Mouse (Mus musculus) urinary bladder, postnatal 4 days (tissue): ENCODE data around the gene Arfgef3.

Experiments
- DNase-seq, 2 experiments: peaks; one replicate each; pipeline ENCODE4 v3.0.0; 2021 to 2022; ENCODE audit warnings: low spot score in 2 of 2

The Arfgef3 gene

DNA sequence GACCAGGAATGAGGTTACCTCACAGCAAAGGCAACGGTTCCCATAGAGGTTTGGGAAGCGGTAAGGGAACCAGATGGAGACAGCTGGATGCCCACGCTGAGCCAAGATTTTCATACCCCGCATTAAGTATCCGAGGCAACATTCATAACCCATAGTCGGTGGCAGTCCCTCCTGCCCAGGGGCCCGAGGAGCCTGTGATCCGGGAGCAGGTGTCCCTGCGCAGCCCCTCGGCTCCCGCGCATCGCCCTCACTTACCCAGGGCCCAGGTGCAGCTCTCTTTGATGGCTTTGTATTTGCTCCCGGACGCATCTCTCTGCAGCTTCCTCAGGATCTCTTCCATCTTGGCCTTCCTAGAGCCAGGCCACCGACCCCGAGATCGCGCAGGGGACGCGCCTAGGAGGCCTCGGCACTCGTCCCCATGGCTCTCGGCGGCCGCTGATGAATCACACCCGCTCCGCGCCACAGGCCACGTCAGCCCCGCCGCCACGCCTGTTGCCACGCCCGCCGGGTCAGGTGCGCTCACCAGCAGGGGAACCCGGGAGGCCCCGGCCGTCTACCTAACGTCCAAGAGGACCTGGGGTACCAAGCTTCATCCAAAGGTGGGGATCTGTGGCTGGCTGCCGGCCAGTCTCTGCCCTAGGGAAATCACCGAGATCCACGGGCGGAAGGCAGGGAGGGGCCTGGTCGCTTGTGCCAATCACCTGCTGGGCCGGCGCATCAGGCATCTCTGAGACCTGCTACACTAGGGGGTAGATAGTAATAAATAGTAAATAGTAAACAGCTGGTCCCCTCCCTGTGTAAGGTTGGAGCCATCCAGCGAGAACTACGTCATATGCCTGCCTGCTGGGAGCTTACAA lies at the start of gene Arfgef3:
Gene Arfgef3 (minus strand): TSS at position 664 of the 857 bp plus-strand sequence.
- DNase-seq, result peak; percentile 26 to 67

DNA sequence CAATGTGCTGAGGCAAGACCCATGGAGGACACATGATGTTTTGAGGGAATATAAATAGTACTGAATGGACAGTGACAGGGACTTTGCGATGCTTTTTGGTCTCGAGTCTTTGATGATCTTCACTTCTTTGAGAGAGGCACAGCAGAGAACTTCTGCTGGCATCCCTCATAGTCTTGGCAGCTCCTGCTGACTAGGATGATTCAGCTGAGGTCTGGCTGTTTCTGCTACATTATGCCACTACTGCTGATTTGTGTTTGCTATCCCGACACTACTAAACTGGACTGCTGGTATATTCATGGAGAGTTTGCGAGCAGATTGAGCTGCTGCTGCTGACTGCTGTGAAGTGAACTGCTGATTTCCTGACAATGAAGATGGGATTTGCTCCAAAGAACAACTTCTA lies 46.3 kb upstream of the Arfgef3 start:
- DNase-seq, result no peak

DNA sequence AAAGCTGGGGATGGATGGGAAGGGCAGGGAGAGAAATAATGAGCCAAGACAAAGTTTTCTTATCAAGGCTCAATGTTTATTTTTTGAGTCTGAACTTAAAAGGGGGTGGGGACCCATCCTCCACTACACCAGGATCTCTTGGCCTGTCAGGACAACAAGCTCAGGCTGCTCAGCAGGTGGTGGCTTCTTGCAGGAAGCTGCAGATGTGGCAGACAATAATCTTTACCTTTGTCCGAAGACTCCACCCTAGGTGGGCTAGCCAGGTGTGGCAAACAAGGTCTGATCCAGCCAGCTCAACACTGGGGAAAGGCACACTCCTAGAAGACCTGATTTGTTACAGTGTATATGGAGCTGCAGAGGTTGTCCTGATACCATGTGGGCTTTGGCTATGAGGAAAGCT lies 44.9 kb upstream of the Arfgef3 start:
- DNase-seq, result no peak

DNA sequence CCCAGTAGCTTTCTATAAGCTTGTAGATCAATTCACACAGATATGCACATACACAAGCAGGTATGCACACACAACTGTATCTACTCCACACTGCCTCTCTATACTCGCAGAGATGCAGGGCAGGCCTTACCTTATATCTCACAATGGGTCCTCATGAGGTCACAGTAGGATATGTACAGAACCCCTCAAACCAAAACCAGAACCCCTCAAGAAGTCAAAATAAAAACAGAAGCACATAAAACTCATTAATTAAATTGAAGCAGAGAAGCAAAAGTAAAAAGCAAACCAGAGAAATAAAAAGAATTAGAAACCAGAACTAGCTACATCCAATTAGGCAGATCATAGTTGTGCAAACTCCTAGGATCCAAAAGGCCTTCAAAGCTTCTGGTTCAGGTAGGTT lies 42.9 kb upstream of the Arfgef3 start, which contains the start of gene Gm4922:
Gene Gm4922 (minus strand): TSS at position 101 of the 400 bp plus-strand sequence.
- no peak for DNase-seq

DNA sequence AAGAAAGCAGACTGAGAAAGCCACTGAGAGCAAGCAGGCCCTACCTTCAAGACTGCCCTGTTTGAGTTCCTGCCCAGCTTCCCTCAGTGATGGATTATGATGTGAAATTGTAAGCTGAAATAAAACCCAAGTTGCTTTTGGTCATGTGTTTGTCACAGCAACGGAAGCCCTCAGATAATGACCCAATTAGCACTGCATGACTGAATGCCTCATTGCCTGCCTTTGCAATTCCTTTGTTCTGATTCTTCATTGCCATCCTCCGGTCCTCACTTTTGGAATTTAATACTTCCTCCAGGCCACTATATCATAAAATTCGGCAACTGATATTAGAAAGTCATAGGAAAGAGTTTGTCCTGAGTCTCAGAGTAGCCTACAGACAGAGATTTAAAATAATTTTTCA lies 33.8 kb upstream of the Arfgef3 start:
- DNase-seq, result no peak

DNA sequence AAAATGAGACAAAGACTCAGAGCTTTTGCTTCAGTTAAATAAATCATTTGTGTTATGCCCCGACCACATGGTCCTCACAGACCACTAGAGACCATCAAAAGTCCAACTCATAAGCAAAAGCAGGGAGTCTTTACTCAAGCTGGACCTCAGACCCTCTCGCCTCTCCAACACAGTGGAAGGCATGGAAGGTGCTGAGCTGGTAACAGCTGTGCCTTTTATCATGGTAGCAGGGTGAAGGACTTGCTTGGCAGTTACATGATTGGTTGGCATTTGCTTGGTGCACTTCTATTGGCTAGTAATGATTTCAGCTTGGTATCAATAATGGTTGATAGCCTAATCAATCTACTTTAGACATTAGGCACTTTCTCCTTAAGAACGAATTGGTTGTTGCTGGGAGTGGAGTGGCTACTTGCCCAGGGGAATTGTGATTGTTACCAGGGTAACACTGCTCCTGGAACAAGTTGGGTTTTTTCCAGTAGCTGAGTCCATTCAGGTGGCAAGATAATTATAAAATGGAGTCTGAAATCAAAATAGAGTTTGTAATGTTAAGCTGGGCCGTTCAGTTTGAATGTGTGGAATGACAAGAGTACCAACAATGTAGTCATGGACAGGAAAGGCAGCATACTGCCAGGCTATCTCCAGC lies 28.9 kb upstream of the Arfgef3 start:
- no peak for DNase-seq

DNA sequence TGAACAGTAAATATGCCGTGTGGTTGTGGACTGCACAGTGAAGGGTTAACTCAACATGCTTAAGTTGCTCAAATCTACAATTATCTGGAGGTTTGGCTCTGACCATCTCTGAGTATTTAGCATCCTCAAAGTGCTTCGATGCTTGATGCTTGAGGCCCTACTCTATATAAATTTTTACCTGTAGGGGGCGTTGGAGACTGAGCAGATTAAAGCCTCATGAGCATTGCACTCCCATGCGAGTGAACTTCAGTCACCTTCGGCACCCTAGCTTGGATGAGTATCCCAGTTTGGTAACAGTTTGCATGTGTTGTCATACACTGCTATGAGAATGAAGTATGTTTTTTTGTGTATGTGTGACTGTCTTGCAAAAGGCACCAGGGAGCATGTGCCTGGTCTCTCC lies 26.2 kb upstream of the Arfgef3 start:
- DNase-seq, result no peak

DNA sequence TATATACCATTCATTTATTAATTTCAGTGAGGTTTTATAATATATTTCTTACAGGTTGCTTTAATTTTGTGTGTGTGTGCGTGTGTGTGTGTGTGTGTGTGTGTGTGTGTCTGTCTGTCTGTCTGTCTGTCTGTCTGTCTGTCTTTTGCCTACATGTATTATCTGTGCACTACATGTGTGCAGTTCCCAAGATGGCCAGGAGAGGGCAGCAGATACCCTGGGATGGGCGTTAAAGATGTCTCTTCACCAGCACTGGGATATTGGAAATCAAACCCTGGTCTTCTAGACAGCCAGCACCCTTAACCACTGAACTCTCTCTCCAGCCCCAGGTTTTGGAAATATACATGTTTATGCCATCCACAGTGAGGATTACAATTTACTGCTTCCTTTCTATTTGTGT lies 16.5 kb upstream of the Arfgef3 start:
- DNase-seq, result peak in 1 of 2 experiments; percentile 60

DNA sequence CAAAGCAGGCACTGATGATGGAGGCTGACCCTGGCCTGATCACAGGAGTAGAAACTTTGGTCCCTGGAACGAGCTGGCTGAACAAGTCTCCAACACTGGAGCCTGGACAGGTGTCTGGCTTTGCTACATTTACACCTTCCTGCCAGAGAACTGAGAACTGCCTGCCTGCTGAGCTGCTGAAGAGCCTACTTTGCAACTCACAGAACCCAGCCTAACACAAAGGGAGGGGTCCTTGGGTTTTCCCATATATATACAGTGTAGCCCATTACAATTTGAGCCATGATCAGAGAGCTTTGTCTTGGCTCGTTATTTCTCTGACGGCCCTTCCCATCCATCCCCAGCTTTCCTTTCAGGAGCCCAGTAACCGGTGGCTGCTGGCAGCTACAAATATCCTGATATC lies 6.3 kb upstream of the Arfgef3 start:
- DNase-seq, result no peak

DNA sequence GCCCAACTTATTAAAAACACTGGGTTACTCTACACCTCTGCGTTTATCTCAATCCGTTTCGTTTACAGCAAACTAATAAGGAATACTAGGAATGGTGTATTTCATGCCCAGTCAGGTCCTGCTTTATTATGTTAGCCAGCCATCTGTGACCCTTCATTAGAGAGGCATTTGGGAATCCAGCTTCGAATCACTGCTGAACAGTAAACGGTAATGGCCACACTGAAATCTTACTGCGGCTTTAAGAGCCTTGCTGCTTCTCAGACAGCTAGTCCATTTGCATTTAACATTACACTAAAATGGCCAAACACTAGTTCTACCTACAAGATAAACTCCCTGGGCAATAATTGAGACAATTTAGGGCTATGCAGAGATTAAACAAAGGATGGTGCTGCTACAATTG lies 1.7 kb downstream of the Arfgef3 start:
- DNase-seq, result no peak

DNA sequence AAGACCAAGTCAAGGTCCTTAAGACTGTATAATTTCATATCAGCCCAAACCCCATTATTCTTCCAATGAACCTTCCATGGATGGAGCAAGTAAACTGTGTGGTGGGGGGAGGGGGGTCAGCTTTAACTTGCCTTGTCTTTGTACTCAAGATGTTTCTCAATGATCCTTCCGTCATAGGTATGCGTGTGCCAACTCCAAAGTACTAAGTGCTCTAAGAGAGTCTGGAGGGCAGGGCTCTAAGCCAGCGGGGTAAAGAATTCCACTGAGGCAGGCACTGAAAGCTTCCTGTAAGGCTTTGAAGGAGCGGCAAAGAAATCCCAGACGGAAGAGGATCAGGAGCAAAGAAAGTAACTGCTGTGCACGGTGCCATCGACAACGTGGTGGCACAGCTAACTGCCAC lies 2.7 kb downstream of the Arfgef3 start:
- no peak for DNase-seq

DNA sequence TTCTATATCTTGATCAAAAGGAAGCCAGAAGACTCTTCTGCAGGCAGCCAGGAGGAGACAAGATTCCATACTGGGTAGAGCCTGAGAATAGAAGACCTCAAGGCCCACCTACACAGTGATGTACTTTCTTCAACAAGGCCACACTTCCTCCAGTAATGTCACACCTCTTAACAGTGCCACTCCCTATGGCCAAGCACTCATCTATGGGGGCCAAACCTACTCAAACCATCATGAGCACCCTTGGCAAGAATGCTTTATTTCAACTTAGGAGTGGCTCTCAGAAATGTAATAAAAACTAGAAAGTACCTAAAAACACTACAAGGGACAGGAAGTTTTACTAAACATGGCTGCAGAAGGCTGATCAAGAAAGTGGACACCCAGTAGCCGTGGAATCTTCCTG lies 15.2 kb downstream of the Arfgef3 start:
- no peak for DNase-seq

DNA sequence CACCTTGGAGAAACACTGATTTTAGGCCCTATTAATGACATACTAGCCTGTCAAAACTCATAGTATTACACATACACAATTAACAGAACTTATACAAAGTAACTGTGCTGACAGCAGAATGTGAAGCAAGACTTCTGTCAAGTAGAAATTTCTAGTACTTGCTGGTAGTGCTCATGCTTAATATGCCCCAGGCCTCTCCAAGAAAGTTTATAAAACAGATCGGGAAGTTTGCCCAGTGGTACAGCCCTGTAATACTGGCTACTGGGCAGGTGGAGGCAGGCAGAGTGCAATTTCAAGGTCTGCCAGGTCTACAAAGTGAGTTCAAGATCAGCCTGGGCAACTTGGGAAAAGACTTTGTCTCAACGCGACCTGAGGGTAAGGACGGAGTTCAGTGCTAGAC lies 32.3 kb downstream of the Arfgef3 start:
- DNase-seq, result no peak

DNA sequence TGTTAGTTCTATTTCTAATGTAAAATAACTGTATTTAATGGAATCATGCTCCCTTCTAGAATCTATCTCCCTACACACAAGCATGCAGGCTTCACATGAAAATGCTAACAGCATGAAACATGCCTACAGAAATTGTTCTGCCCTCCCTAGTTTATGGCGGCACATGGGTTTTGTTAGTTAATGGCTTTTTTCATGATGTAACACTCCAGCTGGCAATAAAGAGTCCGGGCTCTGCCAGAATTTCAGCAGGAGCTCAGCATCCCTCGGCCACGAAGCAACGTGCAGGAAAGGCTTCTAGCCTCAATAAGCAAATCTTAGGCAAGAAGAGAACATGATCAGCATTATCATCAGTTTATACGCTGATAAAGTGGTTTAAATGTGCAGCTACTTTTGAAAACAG lies 32.8 kb downstream of the Arfgef3 start:
- no peak for DNase-seq

DNA sequence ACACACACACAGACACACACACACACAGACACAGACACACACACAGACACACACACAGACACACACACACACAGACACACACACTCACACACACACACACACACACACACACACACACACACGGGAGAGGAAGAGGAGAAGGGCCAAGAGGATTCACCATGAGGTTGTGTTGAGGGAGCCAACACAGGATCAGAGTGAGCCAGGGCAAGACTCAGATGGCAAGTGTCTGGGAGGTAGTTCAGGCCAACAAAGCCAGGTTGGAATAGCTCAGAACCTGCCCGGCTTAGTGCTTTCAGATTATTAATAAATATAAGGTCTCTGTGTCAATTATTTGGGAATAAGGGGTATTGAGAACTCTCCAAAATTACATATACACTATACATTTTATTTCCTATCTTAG lies 33.9 kb downstream of the Arfgef3 start:
- no peak for DNase-seq

DNA sequence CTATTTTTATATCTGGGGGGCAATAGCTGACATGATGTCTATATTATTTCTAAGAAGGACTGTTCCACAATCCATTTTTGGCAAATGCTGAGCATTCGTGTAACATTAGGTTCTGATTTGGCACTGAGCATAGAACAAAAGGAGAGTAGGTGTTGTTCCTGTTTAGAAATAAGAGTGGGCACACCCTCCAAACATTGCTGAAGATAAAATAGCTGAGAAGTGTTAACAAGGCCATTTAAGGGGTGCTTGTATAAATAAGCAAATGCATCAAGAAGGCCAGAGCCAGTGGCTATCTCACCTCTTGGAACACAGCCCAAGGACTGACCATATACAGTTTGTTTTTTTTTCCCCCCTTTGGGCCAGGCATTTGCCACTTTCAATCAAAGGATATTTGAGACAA lies 35.1 kb downstream of the Arfgef3 start:
- no peak for DNase-seq

DNA sequence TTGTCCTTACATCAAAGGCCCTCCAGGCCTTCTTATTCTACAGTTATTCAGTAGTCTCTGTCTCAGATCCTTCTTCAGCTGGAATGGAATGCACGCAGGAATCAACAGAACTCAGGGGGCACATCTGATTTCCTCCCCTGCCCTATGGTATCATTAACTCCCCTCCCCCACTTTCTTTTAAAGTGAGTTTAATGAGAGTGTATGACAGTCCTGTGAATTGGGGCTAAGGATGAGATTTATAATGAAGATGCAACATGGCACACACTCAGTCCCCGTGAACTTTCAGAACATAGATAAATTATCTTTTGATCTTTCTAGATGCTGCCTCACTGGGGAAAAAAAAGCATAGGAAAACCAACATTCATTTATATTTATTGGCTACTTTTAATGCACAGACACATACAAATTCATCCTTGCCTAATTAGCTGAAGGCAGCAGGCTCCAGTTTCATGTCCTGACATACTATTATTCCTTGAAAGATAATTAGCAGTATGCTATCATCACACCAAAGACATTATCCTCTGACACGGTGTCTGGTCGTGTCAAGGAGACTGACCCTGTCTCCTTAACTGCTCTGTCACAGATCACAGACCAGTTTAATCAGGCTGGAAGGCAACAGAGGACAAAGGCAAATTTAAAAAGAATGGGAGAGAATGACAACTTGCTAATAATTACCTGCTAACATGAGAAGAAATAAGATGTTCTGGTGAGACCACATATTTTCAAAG lies 39.2 kb downstream of the Arfgef3 start:
- DNase-seq, result no peak

DNA sequence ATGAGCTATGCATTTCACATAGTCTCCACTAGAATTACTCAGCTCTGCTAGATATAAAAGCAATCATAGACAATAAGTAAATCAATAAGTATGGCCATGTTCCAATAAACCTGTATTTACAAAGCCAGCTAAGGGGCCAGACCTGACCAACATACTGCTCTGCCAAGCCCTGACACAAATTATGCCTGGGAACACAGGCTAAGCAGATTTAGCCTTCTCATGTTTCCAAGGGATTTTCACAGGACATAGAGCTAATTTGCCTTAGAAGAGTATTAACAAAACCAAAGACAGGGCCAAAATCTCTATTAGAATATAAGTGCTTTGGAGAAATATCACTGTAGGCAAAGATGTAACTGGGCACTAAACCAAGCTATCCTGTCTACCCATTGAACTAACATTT lies 42.2 kb downstream of the Arfgef3 start:
- no peak for DNase-seq

DNA sequence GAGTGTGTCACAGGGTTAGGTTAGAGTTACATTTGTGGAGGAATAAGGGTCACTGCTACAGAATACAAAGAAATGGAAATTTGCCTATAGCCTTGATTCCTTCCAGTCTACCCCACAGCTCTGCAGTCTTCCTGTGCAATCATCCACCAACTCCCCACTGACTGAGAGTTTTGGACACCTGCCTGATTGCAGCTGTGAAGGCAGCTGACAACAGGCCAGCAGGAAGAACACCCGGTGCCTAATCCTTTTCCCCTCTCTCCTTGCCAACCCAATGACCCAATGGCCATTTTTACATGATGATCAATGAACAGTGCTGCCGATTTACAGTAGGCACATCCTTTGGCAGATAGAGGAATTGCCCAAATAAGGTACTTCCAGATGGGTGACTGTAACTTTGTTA lies 43.6 kb downstream of the Arfgef3 start:
- no peak for DNase-seq

DNA sequence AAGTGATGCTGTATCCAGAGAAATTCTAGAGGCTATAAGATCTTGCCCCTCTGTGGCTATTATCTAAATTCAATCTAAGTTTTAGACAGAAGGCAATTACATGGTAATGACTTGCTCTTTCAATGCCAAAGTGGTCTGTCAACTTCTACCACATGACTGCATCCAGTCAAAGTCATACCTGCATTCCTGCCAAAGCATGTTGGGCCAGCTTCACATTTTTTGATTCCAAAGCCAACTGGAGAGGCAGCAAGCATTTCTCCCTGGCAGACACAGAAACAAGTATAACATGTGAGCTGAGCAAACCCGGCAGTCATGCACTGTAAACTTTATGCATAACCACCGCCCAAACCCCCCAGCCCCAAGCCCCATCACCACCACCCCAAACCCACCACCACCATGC lies 44.6 kb downstream of the Arfgef3 start:
- no peak for DNase-seq

DNA sequence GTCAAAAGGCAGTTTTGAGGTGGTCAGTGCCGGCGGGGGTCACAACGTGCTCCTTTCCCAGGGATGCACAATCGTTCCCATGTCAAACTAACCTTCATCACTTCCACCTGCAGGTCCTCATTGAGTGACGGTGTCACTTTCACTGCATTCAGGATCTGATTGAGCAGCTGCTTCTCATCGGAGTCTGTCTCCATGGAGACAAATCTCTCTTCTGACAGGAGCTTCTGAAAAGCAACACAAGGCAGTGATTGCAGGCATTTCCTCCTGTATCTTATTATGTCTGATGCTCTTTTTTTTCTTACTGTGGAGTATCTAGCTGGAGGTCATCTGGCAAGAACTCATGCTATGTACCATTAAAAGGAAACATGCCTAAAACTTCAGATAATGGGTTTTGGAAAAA lies 47.3 kb downstream of the Arfgef3 start:
- no peak for DNase-seq

DNA sequence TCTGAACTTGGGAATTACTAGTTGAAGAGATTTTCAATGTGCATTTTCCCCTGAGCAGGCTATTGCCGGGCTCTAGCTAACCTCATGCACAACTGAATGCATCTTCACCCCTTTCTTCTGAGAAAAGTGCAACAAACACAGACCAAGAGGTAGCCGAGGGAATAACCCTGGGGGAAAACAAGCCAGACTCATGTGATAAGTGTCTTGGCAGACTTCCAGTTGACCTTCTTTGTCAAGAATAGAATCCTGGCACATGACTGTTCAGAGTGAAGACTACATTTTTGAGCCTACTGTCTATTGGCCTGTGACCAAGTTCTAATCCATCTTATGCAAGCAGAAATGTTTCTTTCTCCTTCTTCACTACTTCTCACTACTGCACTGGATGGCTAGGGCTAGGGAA lies 55.5 kb downstream of the Arfgef3 start:
- DNase-seq, result no peak
